Mouse (Mus musculus) cerebellum, postnatal 4 days (tissue): Measurements from ENCODE around the gene Gpc5.

Experiments
- DNase-seq, 2 experiments: peaks; one replicate each; pipeline ENCODE4 v3.0.0; 2022; ENCODE audit warnings: low spot score in 2 of 2, mixed read lengths in 1 of 2

Gpc5 gene

GRCm38 (mm10) chr14:115831854-115832625, 740.0 kb downstream of the Gpc5 start:
- no peak for DNase-seq

- DNase-seq: no peak
These were observed 751.8 kb downstream of the Gpc5 start for GRCm38 (mm10) chr14:115843783-115844182.

DNA sequence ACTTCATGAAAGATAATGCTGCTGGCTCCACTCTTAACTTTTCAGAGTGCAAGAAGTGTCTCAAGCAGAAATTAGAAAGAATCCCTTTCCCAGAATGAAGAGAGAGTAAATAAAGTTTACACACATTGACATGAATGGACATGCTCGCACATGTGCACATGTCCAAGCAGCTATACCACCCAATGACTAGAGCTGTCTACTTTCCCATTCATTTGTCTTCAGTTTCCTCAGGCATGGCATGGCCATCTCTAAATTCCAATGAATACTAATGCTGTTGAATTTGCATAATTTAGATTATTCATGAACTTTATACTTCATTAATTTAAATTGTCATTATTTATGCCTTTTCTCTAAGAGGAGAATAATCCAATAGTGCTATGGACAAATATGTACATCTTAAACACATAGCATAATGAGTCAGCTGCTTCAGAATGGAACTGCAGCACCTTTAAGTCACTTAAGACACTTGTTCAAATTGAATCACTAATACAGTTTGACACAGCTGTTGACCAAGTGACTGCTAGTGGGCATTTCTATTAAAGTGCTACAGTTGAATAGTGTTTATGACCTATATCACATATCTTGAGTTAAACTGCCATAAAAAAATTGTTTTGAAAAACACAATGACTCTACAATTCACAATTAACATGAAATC, 752.9 kb downstream of the Gpc5 start:
- no peak for DNase-seq

DNA sequence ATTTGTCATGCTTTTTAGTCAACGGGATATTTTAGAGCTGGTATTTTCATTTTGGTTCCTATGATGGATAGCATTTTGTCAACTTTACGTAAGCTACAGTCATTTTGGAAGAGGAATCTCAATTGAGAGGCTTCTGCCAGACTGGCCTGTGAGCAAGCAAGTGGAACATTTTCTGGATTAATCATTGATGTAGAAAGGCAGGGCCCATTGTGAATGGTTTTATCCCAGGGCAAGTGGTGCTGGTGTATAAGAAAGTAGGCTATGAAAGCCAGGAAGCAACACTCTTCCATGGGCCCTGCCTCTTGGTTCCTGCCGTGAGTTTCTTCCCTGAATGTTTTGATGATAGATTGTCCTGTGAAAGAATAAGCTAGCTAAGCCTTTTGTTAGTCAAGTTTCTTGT, 777.1 kb downstream of the Gpc5 start:
- DNase-seq: no peak

DNA sequence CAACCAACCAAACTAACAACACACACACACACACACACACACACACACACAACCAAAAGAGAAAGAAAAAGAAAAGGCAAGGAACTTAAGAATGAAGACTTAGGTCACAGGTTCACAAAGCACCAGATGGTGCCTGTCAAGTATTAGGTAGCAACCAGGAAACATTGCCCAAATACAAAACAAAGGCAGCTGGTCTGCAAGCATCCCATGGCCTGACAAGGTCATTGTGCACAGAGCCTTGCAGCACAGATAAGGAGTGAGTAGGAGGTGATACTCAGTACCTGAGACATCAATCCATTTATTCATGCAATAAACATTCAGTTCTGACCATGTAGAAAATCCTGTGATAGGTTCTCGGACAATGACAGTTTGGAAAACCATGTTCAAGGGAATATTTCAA, 884.0 kb downstream of the Gpc5 start:
- no peak for DNase-seq

GRCm38 (mm10) chr14:115979233-115979632, 887.2 kb downstream of the Gpc5 start:
- DNase-seq: no peak

DNA sequence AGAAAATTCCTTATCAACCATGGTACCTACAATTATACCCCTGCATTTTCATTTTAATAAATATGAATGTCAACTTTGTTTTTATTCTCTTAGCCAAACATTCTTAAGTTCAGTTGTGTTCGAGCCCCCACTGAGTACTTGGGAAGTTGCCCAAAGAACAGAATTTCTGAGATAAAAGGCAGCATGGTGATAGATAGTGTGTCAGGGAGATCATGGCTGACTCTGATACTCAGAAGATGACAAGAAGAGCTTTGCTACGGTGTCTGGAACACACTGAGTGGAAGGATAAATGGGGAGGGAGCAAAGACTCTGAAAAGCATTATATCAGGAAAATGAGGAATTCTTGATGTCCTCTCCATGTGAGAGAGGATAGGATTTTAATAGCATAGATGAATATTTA, 898.7 kb downstream of the Gpc5 start:
- no peak for DNase-seq

DNA sequence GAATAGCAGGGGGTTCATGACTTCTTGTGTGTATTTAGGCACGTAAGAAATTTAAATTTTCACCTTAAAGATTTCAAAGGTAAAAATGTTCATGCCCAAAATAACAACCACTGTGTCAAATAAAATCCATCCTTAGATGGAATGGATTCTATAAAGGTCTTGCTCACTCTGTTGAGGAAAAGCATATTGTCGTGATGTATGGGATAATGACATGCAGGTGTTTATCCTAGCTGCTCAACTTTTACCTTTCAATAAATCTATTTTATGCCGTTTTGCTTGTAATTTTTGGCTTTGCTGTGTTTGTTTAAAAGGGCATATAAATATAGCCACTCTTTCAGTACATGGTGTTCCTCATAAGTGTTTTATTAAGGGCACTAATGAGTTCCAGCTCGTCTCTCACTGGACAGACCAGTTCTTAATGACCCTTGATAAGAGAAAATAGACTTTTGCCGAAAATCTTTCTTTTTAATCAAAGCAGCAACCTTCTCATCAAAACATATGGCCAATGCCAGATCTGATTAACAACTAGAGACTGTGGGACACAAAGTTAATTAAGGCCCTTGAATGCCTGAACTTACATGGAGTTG, 901.6 kb downstream of the Gpc5 start:
- DNase-seq: no peak

- no peak for DNase-seq
These were observed 906.9 kb downstream of the Gpc5 start for GRCm38 (mm10) chr14:115998931-115999330.

DNA sequence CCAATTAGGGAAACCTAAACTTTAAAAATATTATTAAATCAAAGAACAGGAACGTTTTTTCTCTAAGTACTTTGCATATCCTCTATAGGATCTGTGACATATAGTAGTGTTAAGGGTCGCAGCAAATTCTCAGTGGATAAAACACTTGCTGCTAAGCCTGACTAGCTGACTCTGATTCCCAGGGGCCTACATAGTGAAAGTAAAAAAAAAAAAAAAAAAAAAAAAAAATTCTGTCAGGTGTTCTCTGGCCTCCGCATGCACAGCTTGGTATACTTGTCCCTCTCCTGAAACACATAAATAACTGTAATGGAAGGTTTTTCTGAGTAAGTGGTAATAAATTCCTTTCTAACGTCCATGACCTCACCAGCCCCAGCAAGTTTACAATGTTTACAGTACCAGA, 995.0 kb downstream of the Gpc5 start:
- DNase-seq: no peak

- DNase-seq: no peak
These were observed 1035.9 kb downstream of the Gpc5 start for GRCm38 (mm10) chr14:116127943-116128342.

- DNase-seq: no peak
These were observed 1045.3 kb downstream of the Gpc5 start for GRCm38 (mm10) chr14:116137330-116137729.

DNA sequence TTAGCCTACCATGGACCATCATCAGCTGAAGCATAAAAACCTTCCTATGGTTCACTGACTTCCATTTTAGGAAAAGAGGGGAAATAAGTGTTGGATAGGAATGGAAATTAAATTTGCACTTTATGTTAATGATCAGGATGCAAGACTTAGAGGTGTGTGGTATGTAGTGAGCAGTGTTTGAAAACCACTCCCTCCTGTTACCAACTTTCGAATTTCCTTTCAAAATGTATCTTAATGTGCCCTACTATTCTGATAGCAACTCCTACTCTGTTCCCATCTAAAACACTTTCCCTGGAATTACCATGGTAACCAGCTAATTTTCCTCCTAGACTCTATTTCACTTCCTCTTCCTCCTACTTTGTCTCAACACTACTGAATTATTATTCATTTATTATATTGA, 1045.8 kb downstream of the Gpc5 start:
- DNase-seq: no peak

GRCm38 (mm10) chr14:116162586-116162985, 1070.6 kb downstream of the Gpc5 start:
- DNase-seq: no peak

DNA sequence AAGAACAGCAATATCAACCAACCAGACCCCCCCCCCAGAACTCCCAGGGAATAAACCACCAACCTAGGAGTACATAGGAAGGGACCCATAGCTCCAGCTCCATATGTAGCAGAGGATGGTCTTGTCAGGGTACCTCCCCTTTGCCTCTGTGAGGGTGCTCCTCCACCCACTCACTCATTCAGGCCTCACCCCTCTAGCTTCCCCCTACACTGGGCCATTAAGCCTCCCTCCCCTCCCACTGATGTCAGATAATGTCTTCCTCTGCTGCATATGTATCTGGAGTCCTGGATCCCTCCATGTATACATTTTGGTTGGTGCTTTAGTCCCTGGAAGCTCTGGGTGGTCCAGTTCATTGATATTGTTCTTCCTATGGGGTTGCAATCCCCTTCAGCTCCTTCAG, 1075.4 kb downstream of the Gpc5 start:
- DNase-seq: no peak

- DNase-seq: no peak
These were observed 1077.1 kb downstream of the Gpc5 start for GRCm38 (mm10) chr14:116169129-116169528.

- no peak for DNase-seq
These were observed 1095.0 kb downstream of the Gpc5 start for GRCm38 (mm10) chr14:116186981-116187380.

- DNase-seq: peak in 1 of 2 experiments; percentile 3
These were observed 1115.0 kb downstream of the Gpc5 start for GRCm38 (mm10) chr14:116206977-116207376.

DNA sequence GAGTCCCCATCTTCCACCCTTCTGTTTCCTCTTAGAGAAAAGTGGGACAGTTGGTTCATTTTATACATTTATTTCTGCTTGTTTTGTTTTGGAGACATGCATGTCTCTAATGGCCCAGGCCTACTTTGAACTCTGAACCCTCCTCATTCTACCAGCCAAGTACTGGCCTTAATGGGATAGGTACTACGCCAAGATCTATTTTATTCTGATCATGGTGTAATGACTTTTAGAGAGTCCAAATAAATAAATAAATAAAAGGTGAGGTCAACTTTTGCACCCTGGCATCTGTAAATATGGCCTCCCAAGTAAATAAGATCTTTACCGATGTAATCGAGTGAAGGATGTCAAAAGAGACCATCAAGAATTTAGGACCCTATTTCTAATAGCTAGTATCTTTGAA, 1116.6 kb downstream of the Gpc5 start:
- DNase-seq: no peak

- DNase-seq: no peak
These were observed 1117.0 kb downstream of the Gpc5 start for GRCm38 (mm10) chr14:116209045-116209444.

- no peak for DNase-seq
These were observed 1118.3 kb downstream of the Gpc5 start for GRCm38 (mm10) chr14:116210304-116210703.

DNA sequence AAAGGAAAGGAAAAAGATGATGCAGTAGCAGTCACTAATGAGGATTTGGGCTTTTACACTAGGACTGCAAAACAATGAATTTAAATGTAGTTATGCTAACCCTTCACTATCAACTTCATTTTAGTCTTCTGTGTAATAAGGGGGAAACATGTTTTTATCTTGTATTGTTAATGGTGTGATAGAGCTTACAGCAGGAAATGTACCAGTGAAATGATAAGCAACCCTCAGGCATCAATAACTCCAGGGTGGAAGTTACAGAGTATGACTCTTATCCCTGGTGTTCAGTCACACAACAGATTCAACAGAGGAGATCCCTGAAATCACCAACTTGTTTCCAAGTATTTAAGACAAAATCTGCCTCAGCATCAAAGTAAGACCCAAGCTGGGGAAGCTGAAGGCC, 1120.0 kb downstream of the Gpc5 start:
- no peak for DNase-seq

DNA sequence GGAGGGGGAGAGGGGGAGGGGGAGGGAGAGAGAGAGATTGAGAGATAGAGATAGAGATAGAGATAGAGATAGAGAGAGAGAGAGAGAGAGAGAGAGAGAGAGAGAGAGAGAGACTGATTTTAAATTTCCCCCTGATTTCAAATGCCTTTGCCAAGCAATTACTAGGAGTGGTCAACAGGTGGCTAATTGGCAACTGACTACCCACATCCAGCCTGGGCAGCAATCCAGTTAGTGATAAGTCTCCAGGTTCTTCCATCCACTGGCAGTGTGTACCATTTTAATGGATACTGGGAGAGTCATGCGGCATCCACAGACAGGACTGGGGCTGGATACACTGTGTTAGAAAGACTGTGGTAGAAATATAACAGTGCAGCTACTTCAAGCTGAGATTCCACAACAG, 1166.1 kb downstream of the Gpc5 start:
- peak in 1 of 2 experiments; percentile 3 for DNase-seq
